Mouse (Mus musculus) right cerebral cortex, postnatal 10 days (tissue): ENCODE measurements around the gene Irf8.
"Not testable (repeated sequence)": the region's sequence is repeated elsewhere in the genome, so short reads cannot be mapped to it uniquely, and the experiment has no call there.

Experiments used
- DNase-seq, 2 experiments: peaks; one replicate each; pipeline ENCODE4 v3.0.0; 2021; ENCODE audit warnings: low spot score in 2 of 2

The Irf8 gene

GRCm38 (mm10) chr8:120719586-120720236 is 16.4 kb upstream of the Irf8 start:
- no peak for DNase-seq

GRCm38 (mm10) chr8:120723025-120723424 is 13.1 kb upstream of the Irf8 start:
- no peak for DNase-seq

- DNase-seq, result not testable (repeated sequence)
These were observed 12.1 kb upstream of the Irf8 start for GRCm38 (mm10) chr8:120724096-120724495.

DNA sequence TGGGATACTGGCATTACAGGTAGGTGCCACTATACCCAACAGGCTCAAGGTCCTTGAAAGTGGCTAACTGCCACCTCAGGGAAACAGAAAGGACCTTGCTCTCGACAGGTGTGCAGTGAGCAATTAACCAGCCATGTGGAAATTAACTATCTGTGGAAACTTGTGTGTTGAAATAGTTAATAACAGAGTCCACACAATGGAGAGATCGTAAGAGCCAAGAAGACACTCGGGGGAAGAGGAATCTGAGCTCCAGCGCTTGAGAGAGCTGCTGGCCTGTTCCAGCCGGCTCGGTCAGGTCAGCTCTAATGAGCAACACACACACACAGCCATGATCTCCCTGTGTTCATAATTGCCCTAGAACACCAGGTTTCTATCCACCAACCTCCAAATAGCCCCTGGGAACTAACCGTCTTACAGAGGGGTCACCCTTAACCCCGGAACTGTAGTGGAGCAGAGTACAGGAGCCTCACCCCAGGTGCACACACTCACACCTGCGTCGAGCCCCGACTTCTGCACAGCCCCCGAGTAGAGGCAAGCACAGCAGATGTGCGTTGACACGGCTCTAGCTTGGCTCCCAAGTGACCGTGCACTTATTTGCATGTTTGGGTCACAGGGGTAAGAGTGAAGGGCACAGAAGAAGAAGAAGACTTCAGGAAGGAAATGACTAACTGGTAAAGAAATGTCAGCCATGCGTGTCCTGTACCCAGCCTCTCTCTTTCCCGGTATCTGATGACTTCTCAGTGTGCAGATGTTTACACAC is 11.2 kb upstream of the Irf8 start:
- no peak for DNase-seq

- no peak for DNase-seq
These were observed 10.6 kb upstream of the Irf8 start for GRCm38 (mm10) chr8:120725576-120725950.

DNA sequence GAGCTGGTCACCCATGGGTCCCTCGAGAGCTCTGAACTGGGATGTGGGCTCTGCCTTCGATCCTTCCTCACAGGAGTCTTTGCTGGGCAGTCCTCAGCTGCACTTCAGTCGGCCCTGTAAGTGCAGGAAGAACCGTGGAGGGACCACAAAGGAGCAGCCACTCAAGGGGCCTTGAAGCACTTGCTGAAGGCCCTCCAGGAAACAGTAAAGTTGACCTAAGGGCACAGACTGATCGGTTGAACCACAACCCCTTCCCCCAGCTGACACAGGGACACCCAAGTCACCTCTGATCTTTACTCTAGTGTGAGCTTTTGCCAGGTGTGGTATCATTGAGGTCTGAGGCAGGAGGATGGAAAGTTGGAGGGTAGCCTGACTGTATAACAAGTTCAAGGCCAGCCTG is 10.1 kb upstream of the Irf8 start:
- no peak for DNase-seq

DNA sequence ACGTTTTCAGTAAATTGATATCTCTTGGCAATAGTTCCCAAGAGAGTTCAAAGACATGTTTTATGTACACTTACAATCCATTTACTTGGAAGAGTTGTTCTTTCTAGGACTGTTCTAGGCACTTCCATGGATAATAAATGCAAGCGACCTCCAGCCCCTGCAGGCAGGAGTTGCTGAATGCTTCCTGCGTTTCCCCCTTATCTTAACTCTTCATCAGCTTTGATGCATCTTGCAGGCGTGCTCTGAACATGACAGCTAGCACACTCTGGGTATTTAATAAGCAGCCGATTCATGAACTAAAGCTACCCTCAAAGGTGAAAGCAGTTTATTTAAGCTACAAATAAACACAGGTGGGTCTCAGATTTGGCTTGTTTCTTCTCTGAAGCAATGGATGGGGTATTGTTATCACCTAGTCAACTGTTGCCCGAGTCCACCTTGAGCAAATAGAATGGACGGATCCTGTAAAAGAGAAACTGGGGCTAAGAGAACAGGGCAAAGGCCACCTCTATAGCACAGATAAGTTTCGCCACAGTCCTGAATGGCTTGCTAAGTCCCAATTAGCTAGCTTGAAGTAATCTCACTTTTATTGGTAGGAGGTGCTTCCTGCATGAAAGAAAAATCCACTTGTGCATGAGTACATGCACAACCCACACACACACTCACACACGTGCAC is 7.5 kb upstream of the Irf8 start:
- DNase-seq, result no peak

DNA sequence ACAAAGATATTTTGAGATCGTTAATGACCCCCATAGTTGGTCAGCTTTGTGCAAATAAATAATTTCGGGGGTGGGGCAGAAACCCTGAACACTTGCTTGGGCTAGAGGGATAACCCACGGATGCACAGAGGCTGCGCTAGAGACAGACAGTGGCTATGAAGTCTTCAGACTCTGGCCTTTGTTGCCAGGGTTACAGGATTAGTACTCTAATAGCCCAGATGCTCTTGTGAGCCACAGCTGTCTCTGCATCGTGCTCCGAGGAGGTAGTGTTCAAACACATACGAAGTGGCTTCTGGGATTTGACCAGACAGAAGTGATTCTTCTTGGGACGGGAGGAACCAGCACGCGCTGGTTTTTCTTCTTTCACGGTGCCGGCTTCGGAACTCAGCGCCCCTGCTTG is 4.6 kb upstream of the Irf8 start:
- no peak for DNase-seq

GRCm38 (mm10) chr8:120732068-120732467 is 4.1 kb upstream of the Irf8 start:
- DNase-seq, result no peak

DNA sequence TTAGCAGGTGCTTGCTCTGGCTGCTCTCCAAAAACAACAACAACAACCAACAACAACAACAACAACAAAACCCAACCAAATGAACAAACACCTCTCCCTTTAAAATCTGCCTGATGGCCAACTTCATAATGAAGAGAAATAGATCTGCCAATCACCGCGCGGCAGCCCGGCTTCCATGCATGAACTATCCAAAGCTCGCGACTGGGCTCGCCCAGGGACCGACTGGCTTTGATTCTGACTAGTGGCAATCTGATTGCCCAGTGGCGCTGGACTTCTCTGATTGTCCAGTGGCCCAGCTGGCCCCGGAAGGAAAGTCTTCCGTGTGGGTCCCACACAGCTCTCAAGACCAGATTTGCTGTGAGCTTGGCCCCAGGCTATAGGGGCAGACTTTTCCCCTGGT is 328 bp downstream of the Irf8 start:
- peak; percentile 43 to 46 for DNase-seq

DNA sequence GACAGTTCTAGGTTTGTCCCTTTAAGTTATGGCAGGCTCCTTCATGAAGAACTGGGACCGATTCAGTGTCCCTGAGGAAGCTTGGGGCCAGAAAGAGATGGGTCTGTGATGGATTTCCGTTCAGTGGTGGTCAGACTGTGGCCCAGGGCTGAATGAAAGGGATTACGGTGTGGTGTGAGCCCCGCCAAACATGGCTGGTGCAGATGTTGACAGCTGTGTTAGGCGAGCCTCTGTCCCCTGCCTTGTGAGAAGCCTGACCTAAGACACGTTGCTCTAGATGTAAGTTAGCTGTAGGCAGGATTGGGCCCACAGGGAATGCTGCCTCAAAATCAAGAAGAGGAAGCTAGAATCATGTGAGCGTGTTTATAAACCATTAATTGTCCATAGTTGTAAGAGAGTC is 1.0 kb downstream of the Irf8 start:
- DNase-seq, result no peak

- DNase-seq, result peak in 1 of 2 experiments; percentile 48
These were observed 2.6 kb downstream of the Irf8 start for GRCm38 (mm10) chr8:120738771-120739170.

DNA sequence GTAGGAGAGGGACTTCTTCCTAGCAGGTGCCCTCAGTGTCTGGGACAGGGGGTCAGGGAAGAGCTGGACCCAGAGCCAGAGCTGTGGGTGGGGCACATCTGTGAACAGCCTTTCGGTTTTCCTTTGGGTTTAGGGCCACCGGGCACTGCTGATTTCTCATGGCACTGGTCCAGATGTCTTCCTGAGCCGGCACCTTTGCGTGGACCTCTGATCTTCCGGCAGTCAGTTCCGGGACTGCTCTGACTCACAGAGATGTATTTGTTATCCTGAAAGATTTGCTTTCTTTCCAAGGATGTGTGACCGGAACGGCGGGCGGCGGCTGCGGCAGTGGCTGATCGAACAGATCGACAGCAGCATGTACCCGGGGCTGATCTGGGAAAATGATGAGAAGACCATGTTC is 3.4 kb downstream of the Irf8 start:
- DNase-seq, result no peak

- no peak for DNase-seq
These were observed 4.4 kb downstream of the Irf8 start for GRCm38 (mm10) chr8:120740579-120740978.

DNA sequence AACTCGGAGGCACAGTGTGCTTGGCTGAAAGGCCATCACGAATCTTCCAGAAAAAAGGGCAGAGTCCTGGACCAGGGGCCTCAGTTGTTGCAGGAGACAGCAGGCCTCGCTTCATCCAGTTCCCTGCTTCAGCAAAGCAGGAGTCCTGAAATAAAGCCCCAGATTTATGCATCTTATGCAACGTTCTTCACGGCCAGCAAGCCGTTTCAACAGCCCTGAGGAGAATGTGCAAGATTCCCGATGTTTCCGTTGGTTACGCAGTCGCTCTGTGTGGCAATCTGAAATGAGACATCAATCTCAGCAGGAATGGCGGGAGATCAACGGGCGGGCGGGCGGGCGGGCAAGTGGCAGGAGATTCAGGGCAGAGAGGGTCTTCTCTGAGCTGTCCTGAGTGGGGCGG is 4.8 kb downstream of the Irf8 start:
- DNase-seq, result peak; percentile 36 to 45

- DNase-seq, result no peak
These were observed 5.8 kb downstream of the Irf8 start for GRCm38 (mm10) chr8:120741815-120742530.

DNA sequence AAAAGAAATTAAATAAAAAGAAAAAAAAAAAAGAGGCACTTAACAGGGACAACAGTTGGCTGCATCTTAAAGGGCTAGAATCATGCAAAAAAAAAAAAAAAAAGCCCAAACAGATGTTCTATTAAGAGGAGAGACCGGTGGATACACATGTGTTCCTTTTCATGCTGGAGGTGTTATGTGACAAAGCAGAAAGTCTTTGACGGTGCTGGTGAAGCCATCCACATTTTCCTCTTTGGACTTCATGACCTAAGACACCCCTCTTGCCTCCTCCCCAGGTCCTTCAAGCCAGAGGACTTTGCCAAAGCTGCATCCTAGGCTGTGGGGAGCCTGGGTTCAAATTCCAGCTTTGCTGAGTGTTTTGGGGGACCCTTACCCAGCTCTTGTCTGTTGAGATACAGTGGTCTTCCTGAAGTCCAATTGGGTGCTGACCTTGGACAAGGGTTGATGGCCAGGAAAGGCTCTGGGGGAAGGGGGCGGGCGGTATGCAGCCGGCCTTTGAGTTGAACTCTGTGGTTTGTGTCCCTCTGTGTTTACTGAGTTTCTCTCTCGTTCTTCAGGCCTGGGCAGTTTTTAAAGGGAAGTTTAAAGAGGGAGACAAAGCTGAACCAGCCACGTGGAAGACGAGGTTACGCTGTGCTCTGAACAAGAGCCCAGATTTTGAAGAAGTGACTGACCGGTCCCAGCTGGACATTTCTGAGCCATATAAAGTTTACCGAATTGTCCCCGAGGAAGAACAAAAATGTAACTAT is 7.2 kb downstream of the Irf8 start:
- peak in 1 of 2 experiments; percentile 30 for DNase-seq

GRCm38 (mm10) chr8:120743898-120744290 is 7.7 kb downstream of the Irf8 start:
- no peak for DNase-seq

GRCm38 (mm10) chr8:120744448-120744847 is 8.3 kb downstream of the Irf8 start:
- no peak for DNase-seq

- DNase-seq, result no peak
These were observed 9.1 kb downstream of the Irf8 start for GRCm38 (mm10) chr8:120745226-120745625.

DNA sequence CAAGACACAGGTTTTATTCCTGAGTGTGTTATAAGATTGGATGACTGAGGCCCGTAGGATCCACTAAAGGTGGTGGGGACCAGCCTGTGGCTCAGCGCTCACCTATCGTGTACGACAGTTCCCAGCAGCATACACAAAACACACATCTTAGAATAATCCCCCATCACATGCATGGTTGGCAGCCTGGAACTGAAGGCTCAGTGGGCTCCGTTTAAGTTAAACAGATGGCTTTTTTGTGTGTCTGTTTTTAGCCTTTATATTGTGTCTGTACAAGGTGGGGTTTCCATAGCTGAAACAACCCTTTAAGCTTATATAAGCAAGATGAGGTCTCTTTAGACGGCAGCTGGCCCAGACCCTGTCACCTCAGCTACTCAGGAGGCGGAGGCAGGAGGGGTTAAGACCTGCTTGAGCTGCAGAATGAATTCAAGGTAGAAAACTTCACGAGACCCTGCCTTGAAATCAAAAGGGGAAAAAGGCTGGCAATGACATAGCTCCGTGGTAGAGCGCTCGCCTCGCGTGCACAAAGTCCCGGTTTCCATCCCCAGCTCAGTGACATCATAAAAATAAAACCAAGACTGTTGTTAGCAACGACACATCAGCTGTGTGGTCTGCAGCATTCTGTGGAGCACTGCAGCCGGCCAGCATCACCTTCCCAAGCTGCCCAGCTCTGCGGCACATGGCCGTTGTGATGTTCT is 10.0 kb downstream of the Irf8 start:
- no peak for DNase-seq
